Mouse (Mus musculus) ES-Bruce4 (cell line): ENCODE data around the gene Fam171a1. TPM values are rescaled to one million over a fixed set of nuclear protein-coding genes. Genes with fewer than 3 reads are reported as not detected.
"Not testable (repeated sequence)": the region's sequence is repeated elsewhere in the genome, so short reads cannot be mapped to it uniquely, and the experiment has no call there.

ENCODE experiments used
- H3K27ac ChIP-seq: 2 replicates; pipeline ENCODE4 v1.5.1; 2012; ENCODE audit warnings: low read length, inconsistent platforms; ENCODE audit not compliant: insufficient read depth
- H3K27me3 ChIP-seq: 2 replicates; pipeline ENCODE4 v1.6.1; 2012; ENCODE audit warnings: mild to moderate bottlenecking, low read length, inconsistent platforms; ENCODE audit not compliant: control insufficient read depth, poor library complexity, insufficient read depth, severe bottlenecking
- H3K36me3 ChIP-seq: 2 replicates; pipeline ENCODE4 v1.6.1; 2012; ENCODE audit warnings: inconsistent platforms, mild to moderate bottlenecking, low read length, moderate library complexity; ENCODE audit not compliant: control insufficient read depth, poor library complexity, insufficient read depth, severe bottlenecking
- H3K4me1 ChIP-seq: one replicate; pipeline ENCODE4 v1.8.1; 2011; ENCODE audit warnings: low read length; ENCODE audit not compliant: control insufficient read depth, insufficient read depth
- H3K4me3 ChIP-seq: 2 replicates; pipeline ENCODE4 v1.5.1; 2011; ENCODE audit warnings: low read depth, mild to moderate bottlenecking, low read length
- H3K9ac ChIP-seq: 2 replicates; pipeline ENCODE4 v1.6.1; 2012; ENCODE audit warnings: low read depth, mild to moderate bottlenecking, inconsistent platforms; ENCODE audit not compliant: poor library complexity, severe bottlenecking
- H3K9me3 ChIP-seq: replicated peaks from 2 replicates; pipeline ENCODE4 v1.6.1; 2012; ENCODE audit warnings: mild to moderate bottlenecking, low read length, inconsistent platforms; ENCODE audit not compliant: control insufficient read depth, poor library complexity, insufficient read depth, severe bottlenecking
- CTCF ChIP-seq: IDR thresholded peaks from one replicate; pipeline ENCODE4 v1.8.1; 2011; ENCODE audit warnings: low read depth, low read length
- EP300 ChIP-seq: IDR thresholded peaks from 2 replicates; pipeline ENCODE4 v1.6.1; 2011; ENCODE audit warnings: low read depth, low read length; ENCODE audit not compliant: insufficient read depth
- POLR2A ChIP-seq: IDR thresholded peaks from one replicate; pipeline ENCODE4 v1.8.1; 2011; ENCODE audit warnings: low read length; ENCODE audit not compliant: insufficient read depth
- polyA plus RNA-seq: library from polyadenylated mRNA; stranded (reverse); fragments of >200 nt; gene quantifications from 2 replicates; pipeline ENCODE4 v1.2.4, GENCODE M21; 2011; ENCODE audit warnings: low read depth; ENCODE audit not compliant: missing spikeins, insufficient read depth, insufficient read length

The Fam171a1 gene
- polyA plus RNA-seq, 1 experiment: 7.7 TPM

- not testable (repeated sequence) for H3K9ac ChIP-seq, H3K36me3 ChIP-seq
- TF ChIP-seq CTCF: peak; percentile 4
Observed at GRCm38 (mm10) chr2:3175988-3176387, 62.0 kb downstream of the Fam171a1 start.

GRCm38 (mm10) chr2:3176751-3177150 lies 62.7 kb downstream of the Fam171a1 start:
- H3K9me3 ChIP-seq: no peaks in the 10 kb centered on the region; the same call in 1 of the 2 replicates
- no peak overlapping the region for H3K27ac ChIP-seq
- TF ChIP-seq EP300 (no peak), POLR2A (no peak), CTCF (no peak)
- H3K27me3 ChIP-seq: no peaks in the 10 kb centered on the region
- no peak overlapping the region for H3K4me3 ChIP-seq
- no peaks in the 10 kb centered on the region for H3K4me1 ChIP-seq
- no peaks in the 10 kb centered on the region for H3K36me3 ChIP-seq
- H3K9ac ChIP-seq: no peak overlapping the region

More at GRCm38 (mm10) chr2:3175988-3176387, 62.0 kb downstream of the Fam171a1 start:
- H3K4me3 ChIP-seq, H3K27ac ChIP-seq, H3K4me1 ChIP-seq, H3K27me3 ChIP-seq, H3K9me3 ChIP-seq: not testable (repeated sequence)

- no peak overlapping the region for H3K9ac ChIP-seq
- TF ChIP-seq POLR2A: no peak
Observed at GRCm38 (mm10) chr2:3180550-3180949, 66.5 kb downstream of the Fam171a1 start.

GRCm38 (mm10) chr2:3183656-3184055 lies 69.6 kb downstream of the Fam171a1 start:
- Histone ChIP-seq H3K4me1 (no peaks in the 10 kb centered on the region), H3K9me3 (no peaks in the 10 kb centered on the region; the same call in 1 of the 2 replicates)

More at GRCm38 (mm10) chr2:3180550-3180949, 66.5 kb downstream of the Fam171a1 start:
- no peaks in the 10 kb centered on the region; the same call in 1 of the 2 replicates for H3K9me3 ChIP-seq
- H3K36me3 ChIP-seq: no peaks in the 10 kb centered on the region
- no peaks in the 10 kb centered on the region for H3K4me1 ChIP-seq
- H3K4me3 ChIP-seq: no peak overlapping the region
- H3K27me3 ChIP-seq: no peaks in the 10 kb centered on the region
- H3K27ac ChIP-seq: no peak overlapping the region

GRCm38 (mm10) chr2:3185335-3185734 lies 71.3 kb downstream of the Fam171a1 start:
- no peaks in the 10 kb centered on the region for H3K9me3 ChIP-seq
- H3K27me3 ChIP-seq: no peaks in the 10 kb centered on the region
- TF ChIP-seq CTCF: peak; percentile 11
- no peak for TF ChIP-seq EP300
- H3K4me3 ChIP-seq: no peak overlapping the region
- H3K27ac ChIP-seq: no peak overlapping the region
- no peak overlapping the region for H3K9ac ChIP-seq
- H3K4me1 ChIP-seq: no peaks in the 10 kb centered on the region
- no peaks in the 10 kb centered on the region for H3K36me3 ChIP-seq

More at GRCm38 (mm10) chr2:3183656-3184055, 69.6 kb downstream of the Fam171a1 start:
- H3K4me3 ChIP-seq: no peak overlapping the region
- no peak for TF ChIP-seq CTCF
- TF ChIP-seq EP300: no peak
- no peak for TF ChIP-seq POLR2A
- no peaks in the 10 kb centered on the region for H3K27me3 ChIP-seq
- H3K36me3 ChIP-seq: no peaks in the 10 kb centered on the region
- H3K9ac ChIP-seq: no peak overlapping the region
- H3K27ac ChIP-seq: no peak overlapping the region

GRCm38 (mm10) chr2:3188745-3189475 lies 74.9 kb downstream of the Fam171a1 start:
- H3K4me3 ChIP-seq: no peak overlapping the region
- no peaks in the 10 kb centered on the region for H3K4me1 ChIP-seq
- no peak overlapping the region for H3K27ac ChIP-seq
- no peaks in the 10 kb centered on the region for H3K27me3 ChIP-seq
- TF ChIP-seq EP300 (no peak), CTCF (no peak), POLR2A (no peak)
- H3K36me3 ChIP-seq: no peaks in the 10 kb centered on the region
- no peak overlapping the region for H3K9ac ChIP-seq
- no peaks in the 10 kb centered on the region for H3K9me3 ChIP-seq

- H3K4me1 ChIP-seq: no peaks in the 10 kb centered on the region
- no peak overlapping the region for H3K9ac ChIP-seq
- no peaks in the 10 kb centered on the region for H3K36me3 ChIP-seq
Observed at GRCm38 (mm10) chr2:3191149-3191548, 77.1 kb downstream of the Fam171a1 start.

More at GRCm38 (mm10) chr2:3191149-3191548, 77.1 kb downstream of the Fam171a1 start:
- Histone ChIP-seq H3K27me3 (no peaks in the 10 kb centered on the region), H3K4me3 (no peak overlapping the region), H3K27ac (no peak overlapping the region), H3K9me3 (no peaks in the 10 kb centered on the region)
- no peak for TF ChIP-seq CTCF
- no peak for TF ChIP-seq POLR2A
- TF ChIP-seq EP300: no peak
